Mouse (Mus musculus) cerebellum, postnatal 36 days (tissue): ENCODE measurements around the gene Cpne8.
"Not testable (repeated sequence)": the region's sequence is repeated elsewhere in the genome, so short reads cannot be mapped to it uniquely, and the experiment has no call there.

ENCODE experiments used
- DNase-seq, 2 experiments: peaks; one replicate each; pipeline ENCODE4 v3.0.0; 2021 to 2022; ENCODE audit warnings: mixed read lengths in 2 of 2

The Cpne8 gene

DNA sequence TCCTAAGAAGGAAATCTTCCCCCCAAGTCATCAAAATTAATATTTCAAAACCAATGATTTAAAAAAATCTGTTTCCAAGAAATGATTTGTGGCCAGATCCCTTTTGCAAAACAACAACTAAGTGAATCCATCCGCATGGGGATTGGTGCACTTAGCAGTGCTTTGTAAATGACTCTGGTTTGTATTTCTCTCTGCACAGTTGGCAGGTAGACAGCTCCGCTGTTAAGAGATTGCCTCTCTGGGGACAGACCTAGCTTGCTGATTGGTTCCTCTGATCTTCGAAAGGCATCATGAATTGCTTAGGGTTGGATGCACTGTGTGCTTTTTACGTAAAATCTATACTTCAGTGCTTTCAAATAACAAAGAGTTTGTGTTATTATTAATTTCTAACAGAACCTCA, 68.5 kb downstream of the Cpne8 start:
- DNase-seq: not testable (repeated sequence)

DNA sequence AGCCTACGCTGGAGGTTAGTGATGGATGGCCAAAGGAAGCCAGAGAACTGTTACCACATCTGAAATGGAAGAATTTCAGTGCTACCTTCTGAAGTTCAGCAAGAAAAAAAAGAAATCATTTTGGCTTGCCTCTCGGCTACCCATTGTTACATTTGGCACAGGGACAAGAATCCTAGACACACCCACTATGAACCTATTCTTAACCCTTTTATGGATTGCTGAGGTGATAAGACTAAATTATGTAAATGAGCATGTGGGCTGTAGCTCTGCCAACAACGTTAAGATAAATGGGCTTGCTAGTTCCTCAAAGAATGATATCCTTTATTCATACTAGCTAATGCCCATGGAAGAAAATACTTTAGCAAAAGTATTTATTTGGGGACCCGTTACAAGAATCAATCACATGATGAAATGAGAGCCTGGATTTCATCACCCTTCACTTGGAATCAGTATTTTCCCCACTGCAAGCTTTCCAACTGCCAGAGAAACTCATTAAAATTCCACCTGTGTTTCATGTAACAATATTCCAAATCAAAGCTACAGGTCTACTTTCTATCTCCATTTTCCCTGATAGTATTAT, 69.3 kb downstream of the Cpne8 start:
- DNase-seq: no peak

DNA sequence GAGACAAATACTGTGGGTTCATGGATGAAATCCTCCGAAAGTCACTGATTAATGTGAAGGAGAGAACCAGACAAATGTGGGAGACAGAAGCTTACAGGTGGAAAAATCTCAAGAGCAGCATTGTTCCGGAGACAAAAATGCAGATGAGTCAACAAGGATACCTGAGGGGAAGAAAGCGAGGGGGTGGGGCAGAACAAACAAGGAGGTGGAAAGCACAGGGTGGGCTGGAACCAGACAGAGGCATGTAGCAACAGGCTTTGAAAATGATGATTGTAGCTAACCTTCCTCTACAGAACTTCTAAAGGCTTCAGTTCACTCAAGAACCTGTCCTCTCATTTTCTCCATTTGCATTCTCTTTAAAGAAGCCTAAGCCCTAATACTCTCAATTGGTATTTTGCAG, 70.9 kb downstream of the Cpne8 start:
- DNase-seq: no peak

DNA sequence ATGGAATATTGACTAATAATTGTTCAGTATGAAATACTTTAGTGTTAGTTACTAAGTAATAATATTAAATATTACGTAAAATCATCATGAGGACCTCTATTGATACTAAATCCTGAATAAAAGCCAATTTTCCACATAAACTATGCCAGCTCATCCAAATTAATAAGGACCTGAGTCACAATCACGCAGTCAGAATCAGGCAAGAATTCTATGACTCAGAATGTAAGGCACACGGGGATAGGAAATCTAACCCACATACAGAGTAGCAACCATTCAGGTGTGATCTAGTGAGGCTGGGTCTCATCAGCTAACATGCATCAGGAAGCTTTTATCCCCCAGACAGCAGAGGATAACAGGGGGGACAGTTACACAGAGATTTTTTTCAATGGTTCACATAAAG, 72.1 kb downstream of the Cpne8 start:
- DNase-seq: no peak

DNA sequence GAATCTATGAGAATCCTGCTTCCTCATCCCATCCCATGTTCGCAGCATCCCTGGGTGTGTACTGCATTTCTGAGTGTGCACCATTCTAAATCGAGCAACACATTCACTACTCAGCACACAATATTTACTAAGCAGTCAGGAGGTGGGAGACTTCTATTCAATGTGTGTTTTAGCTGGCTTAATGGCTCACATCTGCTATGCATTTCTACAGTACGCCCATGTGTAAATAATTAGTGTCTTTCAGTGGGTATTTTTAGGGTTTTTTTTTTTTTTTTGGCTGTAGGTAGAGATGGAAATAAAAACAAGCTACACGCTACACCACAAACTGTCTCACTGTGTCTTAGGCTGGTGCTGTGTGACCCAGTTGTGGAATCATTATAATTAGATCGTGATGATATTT, 75.6 kb downstream of the Cpne8 start:
- no peak for DNase-seq

DNA sequence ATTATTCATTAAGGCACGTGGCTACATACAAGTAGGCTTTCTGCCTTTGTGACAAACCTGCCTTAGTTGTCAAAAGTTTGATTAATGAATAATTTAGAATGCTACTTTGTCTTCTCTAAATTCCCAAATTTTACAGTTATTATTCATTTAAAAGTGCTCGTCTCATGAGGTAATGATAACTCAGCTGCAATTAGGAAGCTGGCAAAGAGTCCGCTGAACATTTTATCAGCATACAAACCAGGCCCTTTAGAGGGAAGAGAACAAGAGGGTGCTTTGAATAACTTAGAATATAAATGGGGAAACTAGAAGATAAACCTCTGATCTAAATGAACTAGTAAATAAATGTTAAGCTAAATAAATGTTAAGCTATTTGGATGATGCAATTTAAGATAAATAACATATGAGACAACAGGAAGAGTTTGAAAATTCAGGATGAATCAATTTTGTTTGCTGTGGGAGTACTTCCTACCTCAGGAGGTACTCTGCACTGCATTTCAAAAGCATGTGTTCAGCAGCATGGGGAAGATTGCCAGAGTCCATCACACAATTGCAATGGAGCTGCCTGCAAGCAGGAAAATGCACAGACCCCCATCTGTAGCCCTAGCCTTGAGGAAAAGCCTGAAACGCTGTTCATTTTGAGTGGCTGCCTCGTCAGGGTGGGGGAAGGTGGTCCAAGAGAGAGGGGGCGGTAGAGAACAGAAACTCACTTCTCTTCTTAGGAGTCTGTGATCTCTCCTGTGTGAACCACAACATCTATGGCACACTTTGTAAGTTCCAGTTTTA, 81.3 kb downstream of the Cpne8 start:
- no peak for DNase-seq

DNA sequence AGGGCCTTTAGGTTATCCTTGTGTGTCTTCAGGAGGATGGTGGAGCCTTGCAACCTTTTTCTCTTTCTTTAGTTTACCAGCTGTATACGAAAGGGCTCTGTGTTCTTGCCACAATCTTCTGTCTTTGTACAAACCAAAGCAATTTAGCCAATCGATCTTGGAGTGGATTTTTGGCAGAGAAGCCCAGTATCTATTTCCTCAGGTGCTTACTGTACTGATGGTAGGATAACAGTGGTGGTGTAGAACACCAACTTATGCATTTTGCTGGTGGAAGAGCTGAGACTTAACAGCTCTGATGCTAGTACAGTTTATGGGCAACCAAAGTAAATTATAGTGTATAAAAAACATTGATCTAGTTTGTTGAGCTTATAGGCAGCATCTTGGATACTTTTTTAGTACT, 83.6 kb downstream of the Cpne8 start:
- no peak for DNase-seq

DNA sequence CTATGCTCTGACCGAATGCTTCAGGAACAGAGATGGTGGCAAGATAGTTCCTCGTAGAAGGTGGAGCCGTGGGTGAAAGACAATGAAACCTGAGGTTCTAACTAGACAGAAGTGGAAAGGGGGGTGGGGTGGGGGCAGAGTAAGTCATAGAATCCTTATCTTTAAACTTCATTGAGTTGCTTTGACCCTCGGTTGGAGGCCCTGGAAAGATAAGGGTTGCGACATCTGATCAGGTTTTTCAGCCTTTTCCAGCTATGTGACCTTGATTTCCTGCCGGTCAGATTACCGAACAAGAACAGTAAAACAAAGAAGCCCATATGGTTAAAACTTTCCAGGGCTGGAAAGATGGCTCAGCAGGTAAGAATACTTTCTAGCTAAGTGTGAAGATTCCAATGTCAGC, 89.6 kb downstream of the Cpne8 start:
- no peak for DNase-seq

DNA sequence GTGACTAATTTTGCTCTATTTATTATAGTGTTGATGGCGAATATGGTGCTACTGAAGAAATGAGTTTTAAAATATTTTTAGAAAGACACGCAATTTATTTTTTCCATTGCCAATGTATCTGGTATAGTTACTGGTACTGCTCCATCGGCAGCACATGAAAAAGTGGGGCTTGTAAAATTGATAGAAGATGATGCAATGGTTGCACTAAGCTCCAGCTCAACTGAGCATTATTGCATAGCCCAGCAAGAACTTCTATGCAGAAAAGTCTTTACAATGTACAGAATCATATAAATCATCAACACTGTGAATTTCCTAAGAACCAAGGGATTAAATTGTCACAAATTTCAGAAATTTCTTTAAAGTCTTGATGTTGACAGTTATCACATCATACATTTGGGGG, 101.8 kb downstream of the Cpne8 start:
- DNase-seq: no peak

DNA sequence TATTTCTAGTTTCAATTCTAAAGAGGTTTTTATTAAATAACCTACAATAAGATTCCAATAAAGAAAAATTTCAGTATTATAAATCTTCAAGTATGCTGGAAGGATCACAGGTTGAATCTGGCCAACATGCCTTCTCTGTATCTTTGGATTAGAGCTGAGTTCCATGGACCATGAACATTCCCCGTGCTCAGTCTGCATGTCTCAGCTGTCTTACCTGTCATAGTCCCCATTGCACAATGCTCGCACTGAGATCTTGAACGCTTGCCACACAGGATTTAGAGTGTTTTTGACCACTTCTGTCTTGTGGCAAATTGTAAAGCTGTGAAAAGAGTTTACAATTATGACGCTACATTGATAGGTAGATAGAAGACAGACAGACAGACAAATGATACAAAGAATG, 110.0 kb downstream of the Cpne8 start:
- DNase-seq: no peak

DNA sequence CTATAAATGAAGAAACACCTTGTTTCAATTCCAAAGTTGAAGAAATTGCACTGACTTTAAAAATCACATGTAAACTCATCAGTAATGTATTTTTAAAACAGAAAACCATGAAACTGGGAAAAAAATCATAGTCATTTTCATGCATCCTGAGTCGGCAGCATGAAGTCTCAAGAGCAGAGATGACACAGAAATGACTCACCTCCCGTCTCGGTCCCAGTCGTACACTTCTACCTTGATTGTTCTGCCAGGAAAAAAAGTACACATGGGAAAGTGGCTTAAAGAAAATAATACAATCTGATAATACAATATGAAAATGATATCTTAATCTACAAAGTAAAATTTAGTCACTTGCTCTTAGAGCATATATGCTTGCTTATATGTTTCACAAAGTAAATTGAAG, 111.2 kb downstream of the Cpne8 start:
- no peak for DNase-seq

DNA sequence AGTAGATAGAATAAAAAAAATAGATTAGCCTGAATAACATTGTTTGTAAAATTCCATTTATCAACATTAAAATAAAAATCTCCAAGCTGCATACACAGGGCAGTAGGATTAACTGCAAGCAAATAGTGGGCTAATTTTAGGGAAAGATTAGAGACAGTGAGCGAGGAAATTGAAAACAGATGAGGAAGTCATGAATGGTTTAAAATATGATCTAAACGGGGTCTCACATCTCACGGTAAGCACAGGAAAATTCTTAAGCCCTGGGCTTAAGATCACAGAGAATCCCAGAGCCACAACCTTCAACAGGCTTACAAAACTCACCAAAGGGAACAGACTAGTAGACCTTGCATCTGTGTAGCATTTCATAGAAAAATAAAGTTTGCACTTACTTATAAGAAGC, 115.2 kb downstream of the Cpne8 start:
- DNase-seq: no peak

DNA sequence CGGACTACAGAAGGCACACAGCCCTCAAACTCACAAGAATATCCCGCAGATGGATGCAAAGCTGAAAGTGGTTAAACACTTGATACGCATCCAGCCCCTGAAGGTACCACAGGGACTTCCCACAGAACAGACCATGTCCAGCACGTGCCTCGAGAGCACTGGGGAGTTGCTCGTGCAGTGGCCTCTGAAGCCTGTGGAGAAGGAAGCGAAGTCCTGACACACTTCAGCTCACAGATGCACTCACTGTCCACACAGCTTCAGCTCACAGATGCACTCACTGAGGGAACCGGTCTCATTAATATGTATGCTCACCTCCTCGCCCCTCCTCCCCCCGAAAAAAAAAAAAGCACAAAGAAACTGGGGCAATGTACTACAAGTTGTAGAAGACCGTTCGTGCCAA, 117.6 kb downstream of the Cpne8 start:
- no peak for DNase-seq

DNA sequence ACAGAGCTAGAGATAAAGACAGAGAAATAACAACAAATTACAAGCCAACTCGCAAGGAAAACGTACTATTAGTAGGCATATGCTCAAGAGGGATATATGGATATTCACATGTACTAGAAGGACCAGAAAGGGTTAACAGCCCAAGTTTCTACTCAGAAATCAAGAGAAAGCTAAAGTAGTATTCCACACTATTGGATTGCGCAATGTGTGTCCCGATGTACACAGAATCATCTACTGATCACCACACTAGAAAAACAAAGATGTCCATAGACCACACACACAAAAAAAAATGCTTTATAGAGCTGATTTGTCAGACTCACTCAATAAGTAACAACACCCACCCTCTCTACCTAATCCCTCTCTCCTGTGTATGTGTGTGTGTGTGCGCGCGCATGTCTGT, 130.6 kb downstream of the Cpne8 start:
- DNase-seq: no peak

DNA sequence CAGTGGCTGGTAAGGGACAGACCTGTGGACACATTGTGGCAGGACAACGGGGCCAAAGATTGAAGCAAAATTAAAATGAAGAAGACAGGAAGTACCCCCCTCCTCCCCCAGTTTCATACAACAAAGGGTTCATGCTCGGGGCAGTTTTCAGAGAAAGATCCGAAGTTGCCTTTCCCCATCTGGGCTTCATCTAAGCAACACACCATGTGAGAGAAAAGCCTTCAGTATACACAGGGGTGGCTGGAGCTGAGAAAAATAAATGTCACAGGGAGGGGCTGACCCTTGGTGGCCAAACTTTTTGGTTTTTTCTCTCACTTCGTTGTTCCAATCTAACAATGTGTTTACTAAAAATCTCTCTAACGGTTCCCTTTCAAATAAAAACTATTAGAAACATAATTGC, 135.8 kb downstream of the Cpne8 start:
- DNase-seq: no peak

DNA sequence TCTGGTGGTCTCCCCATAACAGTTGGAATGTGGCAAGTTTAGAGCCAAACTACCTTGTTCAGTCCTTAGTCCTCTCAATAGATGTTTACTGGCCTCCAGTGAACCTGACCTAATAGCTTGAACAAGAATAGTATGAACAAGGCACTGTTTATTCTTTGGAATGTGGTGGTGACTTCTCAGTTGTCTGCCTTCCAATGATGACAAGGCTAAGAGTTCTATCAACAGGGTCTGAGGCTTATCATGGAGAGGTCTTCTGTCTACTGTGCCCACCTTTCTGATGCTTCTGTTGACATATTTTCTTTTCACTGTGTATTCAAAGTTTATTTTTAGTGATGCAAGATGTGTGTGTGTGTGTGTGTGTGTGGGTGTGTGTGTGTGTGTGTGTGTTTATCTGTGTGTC, 137.1 kb downstream of the Cpne8 start:
- DNase-seq: no peak

DNA sequence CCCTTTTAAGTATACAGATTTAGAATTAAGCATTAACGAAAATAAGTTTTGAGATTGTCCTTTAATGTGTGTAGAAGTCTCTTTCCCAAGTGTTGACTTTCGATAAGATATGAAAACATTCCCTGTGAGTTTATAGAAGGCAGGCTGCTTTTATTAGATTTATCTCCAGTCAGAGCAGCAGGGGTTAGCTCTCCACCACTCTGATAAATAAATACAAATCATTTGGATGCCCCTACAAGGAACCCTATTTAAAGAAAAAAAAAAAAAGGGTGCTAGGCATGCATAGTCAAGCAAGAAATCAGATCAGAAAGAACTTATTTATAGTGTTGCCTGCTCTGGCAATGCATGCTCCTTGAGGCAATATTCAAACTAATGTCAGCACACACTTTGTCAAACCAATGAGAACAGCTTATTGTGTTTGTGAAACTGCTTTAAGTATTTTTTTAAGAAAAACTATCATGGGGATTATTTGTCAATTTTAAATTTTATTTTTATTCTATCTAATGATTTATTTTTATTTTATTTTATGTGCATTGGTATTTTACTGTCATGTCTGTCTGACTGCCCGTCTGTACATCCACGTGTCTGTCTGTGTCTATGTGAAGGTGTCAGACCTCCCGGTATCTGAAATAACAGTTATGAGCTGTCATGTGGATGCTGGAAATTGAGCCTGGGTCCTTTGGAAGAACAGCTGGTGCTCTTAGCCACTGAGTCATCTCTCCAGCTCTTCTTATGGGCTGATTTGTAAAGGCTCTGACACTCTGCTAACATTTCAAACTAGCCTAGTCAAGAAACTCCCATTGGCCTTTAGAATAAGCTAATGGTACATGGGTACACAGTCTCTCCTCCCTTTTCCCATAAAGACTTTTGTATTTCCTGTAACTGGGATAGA, 142.7 kb downstream of the Cpne8 start:
- no peak for DNase-seq

DNA sequence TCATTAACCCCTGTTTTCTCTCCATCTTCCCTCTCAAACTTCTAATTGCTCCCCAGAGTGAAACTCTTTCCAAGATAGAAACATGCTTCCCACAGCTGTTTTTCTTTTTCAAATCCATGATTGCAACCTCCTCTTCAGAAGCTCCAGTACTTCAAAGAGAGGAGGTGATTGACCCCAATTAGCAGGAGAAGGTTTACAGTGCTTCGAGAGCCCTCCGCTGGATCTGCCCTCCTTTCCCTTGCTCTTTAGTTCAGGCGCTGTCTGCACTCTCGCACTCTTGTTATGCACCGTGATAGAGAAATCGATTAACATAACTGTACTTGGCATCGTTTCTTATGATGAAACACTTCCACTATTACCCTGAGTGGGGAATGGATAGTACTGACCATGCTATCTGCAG, 143.5 kb downstream of the Cpne8 start:
- no peak for DNase-seq

DNA sequence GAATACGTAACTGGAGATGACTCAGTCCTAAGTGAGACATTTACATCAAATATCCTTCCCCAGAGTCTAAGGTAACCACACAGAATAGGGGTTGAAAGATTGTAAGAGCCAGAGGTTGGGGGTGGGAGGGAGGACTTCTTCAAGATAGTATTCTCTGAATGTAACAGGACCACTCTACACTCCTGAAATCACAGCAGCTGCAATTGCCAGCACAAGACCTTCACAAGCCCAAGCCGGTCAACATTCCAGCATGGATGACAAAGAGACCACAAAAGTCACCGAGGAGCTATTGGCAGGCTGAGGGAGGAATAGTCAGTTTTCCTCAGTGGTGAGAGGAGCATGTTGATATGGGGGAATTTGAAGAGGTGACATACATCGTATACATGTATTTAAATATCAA, 166.5 kb downstream of the Cpne8 start:
- no peak for DNase-seq

DNA sequence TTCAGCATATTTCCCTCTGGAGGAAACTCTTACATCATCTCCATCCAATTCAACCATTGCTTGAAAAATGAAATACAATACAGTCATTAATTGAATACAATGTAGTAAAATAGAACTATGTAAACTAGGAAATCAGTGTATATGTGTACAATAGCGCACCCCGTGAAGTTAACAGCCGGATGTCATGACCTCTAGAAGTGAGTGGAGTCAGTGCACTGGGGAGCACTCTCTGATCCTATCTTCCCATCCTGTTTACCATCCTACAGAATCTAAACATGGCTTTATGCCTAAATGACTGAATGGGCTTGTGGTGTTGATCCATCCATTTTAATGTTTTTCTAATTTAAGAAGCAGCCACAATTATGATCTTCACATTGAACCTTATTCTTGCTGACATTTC, 182.2 kb downstream of the Cpne8 start:
- no peak for DNase-seq

DNA sequence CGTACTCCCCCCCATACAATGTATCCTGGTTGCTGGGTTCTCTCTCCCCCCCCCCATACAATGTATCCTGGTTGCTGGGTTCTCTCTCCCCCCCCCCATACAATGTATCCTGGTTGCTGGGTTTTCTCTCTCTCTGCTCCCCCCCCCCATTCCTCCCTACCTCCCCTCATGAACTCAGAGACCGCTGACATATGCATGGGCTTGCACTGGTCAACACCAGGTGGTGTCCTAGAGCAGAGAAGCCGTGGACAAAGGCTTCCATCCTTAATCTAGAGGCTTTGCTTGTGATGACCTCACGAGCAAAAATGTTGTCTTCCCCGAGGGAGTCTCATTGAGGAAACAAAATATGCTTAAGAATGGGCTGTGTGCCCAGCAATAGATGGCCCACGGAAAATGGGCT, 187.7 kb downstream of the Cpne8 start:
- no peak for DNase-seq

DNA sequence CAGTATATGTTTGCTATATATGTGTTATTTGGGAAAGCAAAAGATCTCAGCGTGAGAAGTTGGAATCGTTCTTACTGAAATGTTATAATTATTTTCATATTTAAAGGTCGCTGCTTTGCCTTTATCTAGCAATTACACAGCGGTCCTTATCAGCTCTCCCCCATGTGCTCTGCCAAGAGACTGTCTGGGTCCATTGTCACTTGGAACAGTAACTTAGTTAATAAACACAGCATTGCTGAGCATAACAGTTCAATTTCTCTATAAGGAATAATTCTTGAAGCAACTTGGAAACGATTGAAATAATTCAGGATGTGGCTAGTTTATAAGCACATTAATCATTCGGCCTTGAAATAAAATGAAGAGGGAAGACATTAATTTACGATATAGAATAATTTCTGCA, 189.0 kb downstream of the Cpne8 start:
- no peak for DNase-seq

DNA sequence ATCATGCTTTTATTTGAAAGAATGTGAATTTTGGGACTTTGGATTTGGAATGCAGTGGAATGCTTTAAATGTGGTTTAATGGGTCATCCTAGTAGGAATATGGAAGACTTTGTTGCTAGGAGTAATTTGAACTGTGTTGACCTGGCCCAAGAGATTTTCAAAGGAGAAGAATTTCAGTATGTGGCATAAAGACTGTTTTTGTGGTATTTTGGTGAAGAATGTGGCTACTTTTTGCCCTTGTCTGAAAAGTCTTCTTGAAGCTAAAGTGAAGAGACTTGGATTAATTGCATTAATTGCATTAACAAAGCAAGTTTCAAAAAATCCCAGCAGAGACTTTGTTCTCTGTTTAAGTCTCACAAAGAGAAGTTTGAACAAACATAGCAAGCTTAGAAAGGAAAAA, 208.7 kb downstream of the Cpne8 start:
- DNase-seq: not testable (repeated sequence)

DNA sequence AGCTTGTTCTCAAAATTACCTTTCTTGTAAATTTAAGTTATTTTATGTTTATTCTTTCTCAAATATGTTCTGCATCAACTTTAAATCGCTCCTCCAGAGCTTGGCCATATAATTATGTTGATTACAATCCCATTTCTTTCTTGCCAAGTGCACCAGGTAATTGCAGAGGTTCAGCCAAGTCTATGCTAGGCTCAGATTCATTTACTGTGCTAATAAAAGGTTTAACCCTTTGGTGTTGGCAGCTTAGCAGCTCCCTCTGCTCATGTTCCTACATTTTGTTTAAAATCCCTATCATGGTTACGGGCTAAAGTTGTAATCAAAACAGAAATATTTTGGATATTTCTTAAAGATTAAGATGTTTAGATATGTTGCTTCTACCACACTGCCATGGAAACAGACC, 216.0 kb downstream of the Cpne8 start:
- no peak for DNase-seq
